In genomic region chr6:35121925-35122324, GRCm38 (mm10) we compare ENCODE assay signal across 15 mouse cellular contexts.
"Had no signal": no experiment of that assay in that cellular context is flagged by ENCODE, and none has a peak within 500 bp of the region (broad histone marks: within the 10 kb centered on the region; RNA-seq: fewer than 3 reads in every experiment).

No protein-coding gene starts in this region.

- H3K9ac ChIP-seq: neural tube, embryonic 12.5 days; neural tube, embryonic 13.5 days; stomach, embryonic 15.5 days had no signal

- H3K4me3 ChIP-seq: neural tube, embryonic 12.5 days; neural tube, embryonic 13.5 days; stomach, embryonic 15.5 days had no signal

- H3K27me3 ChIP-seq: neural tube, embryonic 12.5 days; neural tube, embryonic 13.5 days; stomach, embryonic 15.5 days had no signal

- H3K4me1 ChIP-seq: neural tube, embryonic 12.5 days; neural tube, embryonic 13.5 days; stomach, embryonic 15.5 days had no signal

- H3K4me2 ChIP-seq: neural tube, embryonic 12.5 days; neural tube, embryonic 13.5 days; stomach, embryonic 15.5 days had no signal

- H3K36me3 ChIP-seq: neural tube, embryonic 12.5 days; neural tube, embryonic 13.5 days; stomach, embryonic 15.5 days had no signal

- H3K27ac ChIP-seq: neural tube, embryonic 12.5 days; neural tube, embryonic 13.5 days; stomach, embryonic 15.5 days; stomach, postnatal 0 days had no signal

- H3K9me3 ChIP-seq: neural tube, embryonic 12.5 days; neural tube, embryonic 13.5 days; stomach, embryonic 15.5 days had no signal

- DNase-seq: right cerebral cortex, adult 18-20 months; right cerebral cortex, postnatal 14 days; right cerebral cortex, postnatal 25 days; right cerebral cortex, postnatal 4 days; spleen, adult 18-20 months; thymus, adult 18-20 months; thymus, adult 2 months; thymus, postnatal 14 days; thymus, postnatal 25 days; thymus, postnatal 36 days; thymus, postnatal 4 days had no signal
